Comparison of ENCODE assay signal across 8 mouse cellular contexts in the genomic region with DNA sequence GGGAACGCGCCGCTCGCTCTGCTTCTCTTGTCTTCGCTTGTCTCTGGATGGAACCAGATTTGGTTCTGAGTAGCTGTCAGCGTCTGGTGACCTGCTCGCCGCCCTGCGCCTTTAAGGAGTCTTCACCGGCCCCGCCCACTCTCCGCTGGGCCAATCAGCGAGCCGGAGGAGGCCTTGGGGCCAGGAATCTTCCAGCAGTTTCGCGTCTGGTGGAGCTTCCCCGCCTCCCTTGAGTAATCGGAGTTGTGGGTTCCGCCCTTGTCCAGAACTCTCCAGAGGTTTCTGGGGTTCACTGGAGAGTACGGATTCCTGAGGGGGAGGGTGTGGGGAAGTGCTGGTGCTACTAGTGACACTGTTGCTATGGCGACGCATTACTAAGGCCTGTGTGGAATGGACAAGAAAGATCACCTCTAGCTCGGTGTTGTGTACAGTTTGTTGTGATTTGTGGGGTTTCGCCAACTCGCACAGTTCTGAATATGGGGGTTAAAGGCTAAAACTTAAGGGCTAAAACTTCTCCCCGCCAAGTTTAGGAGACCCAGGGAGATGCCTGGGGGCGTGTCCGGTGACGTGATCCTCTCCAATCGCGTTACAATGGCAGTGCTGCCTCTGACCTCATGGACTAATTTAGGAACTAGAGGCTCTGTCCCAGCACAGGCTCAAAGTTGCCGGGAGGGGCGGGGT. TPM values are rescaled to one million over a fixed set of nuclear protein-coding genes. Genes with fewer than 3 reads are reported as not detected.
DNase-seq lines count a peak whose midpoint lies in the region; ATAC-seq and TF ChIP-seq lines count a peak whose summit lies in the region.
"Not testable (repeated sequence)": the region's sequence is repeated elsewhere in the genome, so short reads cannot be mapped to it uniquely, and the experiment has no call there.

A gene (minus strand): TSS at position 88 of the 681 bp plus-strand sequence.
A gene (plus strand): TSS at position 635 of the 681 bp plus-strand sequence.

- TF ChIP-seq POLR2A in olfactory bulb, adult 2 months (IDR thresholded peaks at IDR 0.05; ENCODE audit: insufficient read depth, low read depth, low read length) = 0 out of 2 replicates have a peak, but pooled peaks have one; percentile 27

- not testable (repeated sequence) for H3K4me1 ChIP-seq in hindbrain, postnatal 0 days (ENCODE audit: insufficient read depth, low read length); olfactory bulb, adult 2 months (ENCODE audit: control insufficient read depth, insufficient read depth, low read length)

- under 1% methylated on average over 28 of the region's 33 CpGs for WGBS in hindbrain, postnatal 0 days
- WGBS in olfactory bulb, adult 2 months = under 1% methylated on average over 33 of the region's 33 CpGs

- peak within 1 kb of the TSS; percentile 68 for H3K4me2 ChIP-seq in hindbrain, postnatal 0 days (ENCODE audit: low read depth, low read length)

- not testable (repeated sequence) for H3K27ac ChIP-seq in hindbrain, postnatal 0 days
- H3K27ac ChIP-seq in olfactory bulb, adult 2 months (ENCODE audit: insufficient read depth, low read depth, low read length) = 0 out of 2 replicates have a peak within 1 kb of the TSS, but pooled peaks have one; percentile 2

- peak; percentile 92 to 97 for DNase-seq in adrenal gland, adult (ENCODE audit: inconsistent age in 2 of 2, low spot score in 1 of 2)
- DNase-seq in embryo, embryonic 11.5 days (ENCODE audit: low read depth, low spot score) = peak; percentile 46
- peak; percentile 82 for DNase-seq in gastrocnemius, postnatal 14 days
- DNase-seq in hindbrain, postnatal 0 days (ENCODE audit: low spot score) = peak; percentile 71
- peak; percentile 74 for DNase-seq in left cerebral cortex, adult 11 months (ENCODE audit: low spot score)
- DNase-seq in lung, postnatal 10 days = peak; percentile 93
- peak; percentile 50 to 65 for DNase-seq in thymus, adult 18-20 months

- peaks cover 14% of the 10 kb centered on the region; the same call in 1 of the 2 replicates for H3K27me3 ChIP-seq in hindbrain, postnatal 0 days (ENCODE audit: insufficient read depth, low read length)

- peak within 1 kb of the TSS; percentile 36 for H3K4me3 ChIP-seq in hindbrain, postnatal 0 days (ENCODE audit: low read length)
- H3K4me3 ChIP-seq in olfactory bulb, adult 2 months (ENCODE audit: insufficient read depth, low read depth, low read length) = peak within 1 kb of the TSS; percentile 62

- ATAC-seq in hindbrain, postnatal 0 days = peak; percentile 94

- not testable (repeated sequence) for H3K9ac ChIP-seq in hindbrain, postnatal 0 days (replicated peaks; ENCODE audit: low read length)

- not testable (repeated sequence) for H3K9me3 ChIP-seq in hindbrain, postnatal 0 days (ENCODE audit: low read length)

- not testable (repeated sequence) for H3K36me3 ChIP-seq in hindbrain, postnatal 0 days (ENCODE audit: insufficient read depth, low read length)

- intact Hi-C loops in gastrocnemius, postnatal 14 days (cut with DNase I; ENCODE audit: low total_unique reads) = not testable (repeated sequence)

- TF ChIP-seq CTCF in hindbrain, postnatal 0 days (IDR thresholded peaks at IDR 0.05; ENCODE audit: low read depth); olfactory bulb, adult 2 months (IDR thresholded peaks at IDR 0.05; ENCODE audit: insufficient read depth, low read depth, low read length): not testable (repeated sequence)

RNA-seq across cellular contexts. Expression of the first gene that starts in this region (rescaled TPM):
- total RNA-seq in gastrocnemius, postnatal 14 days (2021) = 1 to 10 TPM; 3.8 to 6.8 TPM
- total RNA-seq in hindbrain, postnatal 0 days (2014; rRNA removed) = 25.0 and 29.0 TPM in 2 replicates
- polyA plus RNA-seq in hindbrain, postnatal 0 days (2015; fragmentation: Nextera tagmentation; extraction: Ambion mirVana) = 13.6 and 14.7 TPM in 2 replicates
- not detected in 2 replicates for polyA plus RNA-seq in olfactory bulb, adult 2 months (2012; ENCODE audit: insufficient read depth, insufficient read length, low replicate concordance, missing spikeins)

RNA-seq across cellular contexts. Expression of the second gene that starts in this region (rescaled TPM):
- total RNA-seq in gastrocnemius, postnatal 14 days (2021) = 10 to 100 TPM; 11.6 to 14.8 TPM
- total RNA-seq in hindbrain, postnatal 0 days (2014; rRNA removed) = 0.99 and 1.4 TPM in 2 replicates
- 0.76 TPM in 2 replicates for polyA plus RNA-seq in hindbrain, postnatal 0 days (2015; fragmentation: Nextera tagmentation; extraction: Ambion mirVana)
- not detected in 2 replicates for polyA plus RNA-seq in olfactory bulb, adult 2 months (2012; ENCODE audit: insufficient read depth, insufficient read length, low replicate concordance, missing spikeins)

Comparison
In these comparisons a context has a peak if more than half of its experiments do, and no peak if none do; other contexts are left out.
1. RNA of the first gene that starts in this region (polyA plus RNA-seq): 13.6 to 14.7 TPM in hindbrain, postnatal 0 days; not detected in olfactory bulb, adult 2 months; every median in the first group is over 10 times any median in the second.
2. Peak in every context shown above with its lines, with median percentiles within 50 percentile points of each other: DNase-seq.